Mouse (Mus musculus): ENCODE measurements at regions not wholly inside any gene's neighbourhood (a gene's known extent, or its start where the extent isn't known, plus 50 kb on each side); places are given as distances from the start of the nearest gene placed in this dataset.

DNA sequence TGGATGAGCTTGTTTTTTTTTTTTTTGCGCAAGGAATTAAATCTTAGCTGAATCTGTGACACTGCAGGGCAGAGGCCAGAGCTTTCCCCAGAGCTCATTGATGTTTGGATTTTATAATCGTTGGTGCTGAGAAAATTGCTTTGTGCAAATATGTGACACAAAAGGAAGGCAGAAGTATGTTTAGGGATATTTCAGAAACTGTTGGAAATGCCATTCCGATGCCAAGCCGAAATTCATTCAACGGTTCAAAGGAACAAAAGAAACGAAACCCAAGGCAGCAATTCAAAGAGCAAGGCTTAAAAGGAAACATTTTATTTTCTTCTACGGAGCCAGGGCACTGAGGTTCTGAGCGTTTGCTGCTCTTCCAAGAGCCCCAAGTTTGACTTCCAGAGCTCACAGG is 302.2 kb downstream of the 1500009L16Rik start:
- no peak for DNase-seq (ENCODE audit: low read depth)

DNA sequence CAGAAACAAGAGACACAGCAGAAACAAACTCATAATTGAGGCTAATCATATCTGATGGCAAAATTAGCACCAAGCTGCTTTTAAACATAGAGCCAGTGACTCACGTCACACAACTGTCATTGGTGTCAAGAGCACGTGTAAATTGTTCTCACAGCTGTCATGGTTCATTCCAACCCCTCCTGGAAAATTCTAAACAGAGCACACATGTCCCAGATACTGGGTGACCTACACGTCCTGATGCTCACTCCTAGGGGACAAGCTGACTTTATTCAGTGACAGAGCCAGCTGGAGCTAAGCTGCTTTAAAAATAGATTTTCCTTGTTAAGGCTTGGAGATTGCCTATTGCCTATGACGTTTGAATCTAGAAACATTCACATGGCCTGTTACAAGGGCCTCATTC is 304.1 kb downstream of the 1500009L16Rik start:
- no peak for DNase-seq (ENCODE audit: low read depth)

DNA sequence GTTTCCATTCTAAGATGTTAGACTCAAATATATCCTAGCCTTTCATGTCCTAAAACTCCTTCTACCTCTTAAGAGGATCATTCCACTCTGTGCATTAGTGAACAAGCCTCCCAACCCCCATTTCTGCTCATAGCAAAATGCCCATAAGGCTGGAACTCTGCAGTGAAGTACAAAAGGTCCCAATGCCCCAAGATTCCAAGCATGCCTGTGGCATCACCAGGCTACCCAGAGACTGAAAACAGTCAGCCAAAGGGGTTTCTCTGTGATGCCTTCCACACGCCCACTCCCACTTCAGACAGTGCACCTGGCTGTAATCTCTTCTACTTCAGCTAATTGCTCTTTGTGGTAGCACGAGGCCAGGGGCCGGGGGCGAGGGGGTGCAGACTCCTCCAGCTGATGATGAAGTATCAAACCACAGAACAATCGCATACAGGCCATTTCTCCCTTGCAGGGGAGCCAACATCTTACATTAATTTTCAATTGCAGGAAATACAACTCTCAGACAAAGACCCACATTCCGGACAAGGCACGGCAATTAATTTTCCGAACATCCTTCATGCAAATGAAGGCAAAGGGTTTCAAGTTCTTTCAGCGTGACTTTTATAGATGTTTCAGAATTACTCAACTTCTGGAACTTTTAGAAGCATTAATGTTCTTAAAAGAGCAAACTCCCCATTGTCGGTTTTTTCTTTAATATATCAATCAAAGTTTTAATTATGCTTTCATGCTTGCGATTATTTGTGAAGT is 313.6 kb downstream of the 1500009L16Rik start:
- DNase-seq (ENCODE audit: low read depth): no peak

GRCm38 (mm10) chr10:84048706-84049105 is 326.0 kb downstream of the 1500009L16Rik start:
- no peak for DNase-seq (ENCODE audit: low read depth)

DNA sequence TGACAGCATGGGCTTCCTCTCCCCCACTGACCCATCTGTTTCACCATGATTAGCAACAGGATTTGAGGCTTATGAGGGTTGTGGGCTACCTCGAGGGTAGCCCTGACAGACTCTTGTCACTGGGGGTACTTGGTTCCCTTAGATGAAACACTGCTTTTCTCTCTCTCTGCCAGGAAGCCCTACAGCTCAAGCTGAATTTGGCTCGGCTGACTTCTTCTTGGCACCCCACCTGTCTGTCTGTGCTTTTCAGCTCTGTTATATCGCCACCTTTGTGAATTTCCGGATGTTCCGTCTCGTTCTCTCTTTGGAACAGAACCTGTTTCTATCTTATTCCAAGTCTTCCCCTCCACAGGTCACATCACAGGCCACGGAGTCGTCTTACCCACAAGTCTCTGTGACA is 330.0 kb downstream of the 1500009L16Rik start:
- DNase-seq (ENCODE audit: low read depth): no peak

GRCm38 (mm10) chr10:84054551-84055336 is 332.1 kb downstream of the 1500009L16Rik start:
- no peak for DNase-seq (ENCODE audit: low read depth)

GRCm38 (mm10) chr10:84055402-84056167 is 332.9 kb downstream of the 1500009L16Rik start:
- DNase-seq (ENCODE audit: low read depth): no peak

- peak; percentile 47 for DNase-seq (ENCODE audit: low read depth)
Observed at GRCm38 (mm10) chr10:84056323-84057169, 333.9 kb downstream of the 1500009L16Rik start.

GRCm38 (mm10) chr10:84058301-84058700 is 335.6 kb downstream of the 1500009L16Rik start:
- DNase-seq (ENCODE audit: low read depth): no peak

GRCm38 (mm10) chr10:84059646-84060491 is 337.2 kb downstream of the 1500009L16Rik start:
- no peak for DNase-seq (ENCODE audit: low read depth)

DNA sequence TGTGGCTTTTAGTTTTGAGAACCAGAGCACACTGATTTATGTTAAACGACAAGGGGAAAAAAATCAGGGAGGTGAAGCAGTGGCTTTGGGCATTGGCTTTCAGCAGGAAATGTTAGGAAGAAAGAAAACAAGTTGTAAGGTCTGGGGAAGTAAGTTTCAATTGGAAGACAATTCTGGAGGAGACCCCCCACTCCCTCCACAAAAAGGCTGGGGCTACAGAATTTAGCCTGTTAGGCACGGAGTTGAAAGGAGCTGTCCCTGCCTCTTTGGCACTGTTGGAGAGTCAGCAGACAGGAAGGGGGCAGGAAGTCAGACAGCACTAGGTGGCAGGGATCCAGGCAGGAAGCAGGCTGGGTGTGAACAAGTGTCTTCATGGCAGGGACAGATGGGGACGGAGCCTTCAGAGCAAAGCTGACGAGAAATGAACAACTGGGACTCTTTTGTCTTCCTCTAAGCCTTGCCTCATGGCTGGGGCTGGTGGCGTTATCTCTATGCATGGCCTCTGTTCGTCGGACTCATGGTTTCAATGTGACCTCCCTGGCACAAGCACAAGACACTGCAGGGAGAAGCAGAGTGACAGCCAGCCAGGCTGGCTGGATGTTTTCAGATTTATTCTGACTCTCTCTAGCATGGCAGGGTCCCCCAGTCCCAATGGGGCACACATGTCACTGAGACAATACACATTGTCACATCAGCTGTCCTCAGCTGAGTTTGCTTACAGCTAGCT is 338.0 kb downstream of the 1500009L16Rik start:
- peak; percentile 76 for DNase-seq (ENCODE audit: low read depth)

GRCm38 (mm10) chr10:84067052-84067650 is 344.5 kb downstream of the 1500009L16Rik start:
- DNase-seq (ENCODE audit: low read depth): no peak

- no peak for DNase-seq (ENCODE audit: low read depth)
Observed at GRCm38 (mm10) chr10:84069806-84070205, 347.1 kb downstream of the 1500009L16Rik start.

DNA sequence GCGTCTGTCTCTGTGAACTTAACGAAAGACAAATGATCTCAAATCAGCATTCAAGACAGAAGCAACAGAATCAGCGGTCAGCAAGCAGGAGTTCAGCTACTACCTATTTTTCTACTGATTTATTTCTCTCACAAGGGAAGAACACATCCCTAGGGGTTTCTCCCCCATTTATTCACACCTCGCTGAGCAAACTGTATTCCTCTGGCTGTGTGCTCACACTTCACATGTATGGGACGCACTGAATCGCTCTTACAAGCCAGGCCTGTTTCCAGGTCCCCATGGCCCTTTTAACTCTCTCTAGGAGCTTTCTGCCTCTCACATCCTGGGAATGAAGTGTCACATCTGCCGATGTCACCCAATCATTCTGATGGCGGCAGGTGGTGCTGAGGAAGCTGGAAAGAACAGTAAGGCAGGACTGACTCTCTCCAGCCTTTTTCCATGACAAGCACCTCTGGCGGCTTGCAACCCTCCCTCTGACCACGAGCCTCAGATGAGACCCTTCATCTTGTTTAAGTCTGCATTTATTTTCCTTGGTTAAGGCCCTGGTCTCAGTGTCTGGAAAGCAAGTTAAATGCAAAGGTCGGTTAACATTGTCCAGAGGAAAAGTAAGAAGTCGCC is 350.3 kb downstream of the 1500009L16Rik start:
- DNase-seq (ENCODE audit: low read depth): no peak

DNA sequence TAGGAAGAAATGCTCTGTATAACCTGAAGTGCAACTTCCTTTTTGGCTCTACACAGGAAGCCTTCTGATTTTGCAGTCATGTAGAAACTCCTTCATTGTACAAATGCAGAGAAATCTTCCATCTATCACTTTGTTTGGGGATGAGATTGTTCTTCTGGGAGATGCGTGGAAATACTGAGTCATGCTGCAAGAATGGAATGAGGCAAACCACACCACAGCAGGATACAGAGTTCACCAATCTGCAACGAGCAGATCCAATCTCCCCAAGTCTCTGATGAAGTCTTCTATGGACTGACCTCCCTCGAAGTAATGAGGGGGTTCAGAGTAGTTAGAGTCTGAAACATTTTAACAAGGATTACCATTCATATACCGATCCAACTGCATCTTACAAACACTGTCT is 352.9 kb downstream of the 1500009L16Rik start:
- no peak for DNase-seq (ENCODE audit: low read depth)

DNA sequence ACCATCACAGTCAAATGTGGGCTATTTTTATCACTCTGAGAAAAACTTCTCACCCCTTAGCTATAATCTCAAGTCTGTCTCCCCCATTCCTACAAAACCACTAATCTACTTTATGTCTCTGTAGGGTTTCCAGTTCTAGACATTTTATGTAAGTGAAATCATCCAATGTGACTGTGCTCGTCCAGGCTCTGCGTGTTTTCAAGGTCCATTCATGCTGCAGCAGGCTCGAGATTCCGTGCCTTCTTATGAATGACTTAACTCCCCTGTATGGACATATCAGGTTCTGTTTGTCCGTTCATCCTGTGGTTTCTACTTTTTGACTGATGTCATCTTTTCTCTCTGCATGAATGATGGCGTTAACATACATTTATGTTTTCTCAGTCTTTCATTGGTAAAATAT is 357.6 kb downstream of the 1500009L16Rik start:
- DNase-seq (ENCODE audit: low read depth): no peak

DNA sequence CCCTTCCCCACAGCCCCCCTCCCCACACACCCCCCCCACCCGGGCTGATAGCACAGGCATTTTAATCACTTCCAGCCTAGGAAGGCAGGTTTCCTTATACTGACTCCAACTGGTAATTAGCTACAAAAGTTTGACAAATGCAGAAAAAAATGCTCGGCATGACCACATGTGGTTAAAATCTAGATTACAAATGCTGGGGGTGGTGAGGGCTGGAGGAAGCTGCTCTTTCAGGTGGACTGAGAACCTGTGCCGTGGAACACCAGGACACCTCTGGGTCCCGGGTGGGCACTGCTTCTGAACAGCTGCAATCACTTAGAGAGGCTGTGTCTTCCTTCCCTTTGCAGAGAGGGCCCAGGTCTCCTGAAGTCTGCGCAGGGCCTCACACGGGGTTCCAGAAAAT is 358.7 kb downstream of the Nuak1 start:
- DNase-seq (ENCODE audit: low read depth): no peak

- DNase-seq (ENCODE audit: low read depth): no peak
Observed at GRCm38 (mm10) chr10:84087528-84087927, 352.9 kb downstream of the Nuak1 start.

DNA sequence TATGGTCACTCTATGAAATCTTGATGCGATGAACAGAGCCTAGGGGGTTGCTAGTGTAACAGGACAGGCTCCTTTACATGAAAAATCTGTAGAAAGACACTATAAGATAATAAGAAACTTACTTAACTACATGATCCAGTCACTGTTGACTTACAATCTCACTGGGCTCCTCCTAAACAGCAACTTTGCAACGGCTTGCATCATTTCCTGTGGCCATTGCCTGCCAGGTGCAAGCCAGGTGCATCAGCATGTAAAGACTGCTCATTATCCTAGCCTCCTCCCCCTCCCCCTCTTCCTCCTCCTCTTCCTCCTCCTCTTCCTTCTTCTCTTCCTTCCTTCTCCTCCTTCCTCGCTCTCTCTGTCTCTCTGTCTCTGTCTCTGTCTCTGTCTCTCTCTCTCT is 352.5 kb downstream of the Nuak1 start:
- no peak for DNase-seq (ENCODE audit: low read depth)
